Mouse (Mus musculus) lung, embryonic 16.5 days (tissue): Measurements from ENCODE around the gene Fancc. TPM values are rescaled to one million over a fixed set of nuclear protein-coding genes. Genes with fewer than 3 reads are reported as not detected.

ENCODE experiments used
- ATAC-seq: fragments of 200-750 bp; cut with Nextera tagmentation; 2 replicates; pipeline ENCODE4 v1.8.0; 2017; ENCODE audit warnings: low read depth, mild to moderate bottlenecking, moderate library complexity
- H3K27ac ChIP-seq: fragments of 300-500 bp; sonication (generic); 2 replicates; pipeline ENCODE4 v1.5.1; 2014; ENCODE audit warnings: mild to moderate bottlenecking, control low read depth, low read length
- H3K27me3 ChIP-seq: fragments of 300-500 bp; sonication (generic); 2 replicates; pipeline ENCODE4 v1.6.1; 2014; ENCODE audit warnings: low read depth, low read length, mixed read lengths; ENCODE audit not compliant: control insufficient read depth, insufficient read depth
- H3K36me3 ChIP-seq: fragments of 300-500 bp; sonication (generic); 2 replicates; pipeline ENCODE4 v1.6.1; 2014; ENCODE audit warnings: low read length; ENCODE audit not compliant: control insufficient read depth, insufficient read depth
- H3K4me1 ChIP-seq: fragments of 300-500 bp; sonication (generic); replicated peaks from 2 replicates; pipeline ENCODE4 v1.6.1; 2014; ENCODE audit warnings: low read length, mixed read lengths; ENCODE audit not compliant: control insufficient read depth, insufficient read depth
- H3K4me2 ChIP-seq: fragments of 300-500 bp; sonication (generic); 2 replicates; pipeline ENCODE4 v1.6.1; 2014; ENCODE audit warnings: low read depth, low read length, control low read depth
- H3K4me3 ChIP-seq: fragments of 300-500 bp; sonication (generic); 2 replicates; pipeline ENCODE4 v1.5.1; 2014; ENCODE audit warnings: mild to moderate bottlenecking, low read length, control low read depth
- H3K9ac ChIP-seq: fragments of 300-500 bp; sonication (generic); 2 replicates; pipeline ENCODE4 v1.6.1; 2014; ENCODE audit warnings: low read length, control low read depth
- H3K9me3 ChIP-seq: fragments of 300-500 bp; sonication (generic); 2 replicates; pipeline ENCODE4 v1.6.1; 2016; ENCODE audit warnings: low read length; ENCODE audit not compliant: control insufficient read depth
- WGBS: fragments of 180-500 bp; shearing (Covaris S2); extraction: QIAGEN DNeasy Blood & Tissue Kit; methylation state at CpG from one replicate; pipeline ENCODE4 v1.1.7; 2014; 5-methylcytosine and 5-hydroxymethylcytosine counted together
- polyA plus RNA-seq: library from polyadenylated mRNA; unstranded; fragments of >200 nt; fragmentation: Nextera tagmentation; extraction: Ambion mirVana; gene quantifications from 2 replicates; pipeline ENCODE4 v1.2.1, GENCODE M21; 2015

The Fancc gene
- polyA plus RNA-seq, 1 experiment from 2014 or later, result 27.8 TPM

DNA sequence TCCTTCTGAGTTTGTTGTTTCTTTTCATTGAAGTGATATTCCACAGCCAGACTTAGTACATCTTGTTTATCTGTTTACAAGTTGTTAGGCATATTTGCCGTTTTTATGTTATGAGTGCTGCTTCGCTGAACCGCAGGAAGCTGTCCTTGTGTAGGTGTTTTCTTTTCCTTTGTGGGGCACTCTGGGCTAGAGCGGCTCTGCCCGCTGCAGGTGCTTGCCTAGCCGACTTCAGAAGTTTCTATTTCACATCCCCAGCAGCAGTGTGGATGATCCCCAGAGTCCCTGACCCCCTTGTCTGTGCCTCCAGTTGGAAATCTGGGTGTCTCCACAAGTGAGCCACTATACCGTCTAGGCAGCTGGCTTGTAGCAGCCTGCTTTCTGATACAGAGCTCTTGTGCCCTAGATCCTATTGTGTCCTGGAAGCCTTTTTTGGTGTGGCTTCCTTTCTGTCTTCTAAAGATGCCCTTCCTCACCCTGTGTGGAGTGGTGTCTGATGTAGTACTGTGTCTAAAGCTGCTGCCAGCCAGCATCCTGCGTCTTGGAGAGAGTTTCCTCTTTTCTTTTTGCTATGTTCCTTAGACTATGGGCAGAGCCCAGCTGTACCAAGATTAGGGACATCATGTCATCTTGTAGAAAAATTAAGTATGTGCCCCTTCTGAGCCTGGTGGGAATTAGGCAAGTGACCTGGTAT lies 247.2 kb downstream of the Fancc start:
- ATAC-seq, result no peak
- peaks cover 78% of the 10 kb centered on the region for H3K4me1 ChIP-seq

GRCm38 (mm10) chr13:63249171-63249570 lies 247.9 kb downstream of the Fancc start:
- Histone ChIP-seq H3K4me1 (peaks cover 79% of the 10 kb centered on the region), H3K27me3 (no peaks in the 10 kb centered on the region), H3K4me2 (no peak overlapping the region), H3K9me3 (no peaks in the 10 kb centered on the region), H3K36me3 (no peaks in the 10 kb centered on the region), H3K9ac (no peak overlapping the region; the same call in 1 of the 2 replicates), H3K27ac (peak overlapping the region; percentile 90), H3K4me3 (no peak overlapping the region)
- 69% methylated on average over 7 of the region's 7 CpGs for WGBS
- no peak for ATAC-seq

More for the DNA sequence above, 247.2 kb downstream of the Fancc start:
- Histone ChIP-seq H3K27me3 (no peaks in the 10 kb centered on the region), H3K4me3 (no peak overlapping the region), H3K9me3 (no peaks in the 10 kb centered on the region), H3K9ac (peak overlapping the region; percentile 21), H3K27ac (peak overlapping the region; percentile 90), H3K4me2 (peak overlapping the region; percentile 12; the same call in 1 of the 2 replicates), H3K36me3 (no peaks in the 10 kb centered on the region)
- WGBS, result 63% methylated on average over 8 of the region's 8 CpGs

GRCm38 (mm10) chr13:63248318-63248717 lies 248.8 kb downstream of the Fancc start:
- no peak for ATAC-seq
- Histone ChIP-seq H3K27me3 (no peaks in the 10 kb centered on the region), H3K36me3 (no peaks in the 10 kb centered on the region), H3K27ac (no peak overlapping the region), H3K9me3 (no peaks in the 10 kb centered on the region), H3K4me3 (no peak overlapping the region), H3K4me2 (peak overlapping the region; percentile 11; the same call in 1 of the 2 replicates), H3K9ac (no peak overlapping the region), H3K4me1 (peaks cover 74% of the 10 kb centered on the region)
- 69% methylated on average over 10 of the region's 10 CpGs for WGBS

DNA sequence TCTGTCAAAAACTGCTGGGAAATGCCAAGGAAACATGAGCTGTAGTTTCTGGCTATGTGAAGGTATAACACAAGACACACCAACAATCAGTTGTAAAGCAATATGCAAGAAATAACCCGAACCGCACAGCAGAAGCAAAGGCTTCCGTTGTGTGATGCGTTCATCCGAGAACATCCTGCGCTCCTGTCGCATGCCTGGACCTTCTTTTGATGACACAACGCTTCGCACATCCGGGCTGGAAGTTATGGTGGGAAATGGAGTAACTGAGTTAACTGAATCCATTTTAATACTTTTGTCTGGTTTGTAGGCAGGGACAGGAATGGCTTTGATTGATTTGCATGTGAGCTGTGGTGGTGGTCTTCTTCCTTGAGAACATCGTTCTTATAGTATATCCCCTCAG lies 249.4 kb downstream of the Fancc start:
- ATAC-seq, result no peak

DNA sequence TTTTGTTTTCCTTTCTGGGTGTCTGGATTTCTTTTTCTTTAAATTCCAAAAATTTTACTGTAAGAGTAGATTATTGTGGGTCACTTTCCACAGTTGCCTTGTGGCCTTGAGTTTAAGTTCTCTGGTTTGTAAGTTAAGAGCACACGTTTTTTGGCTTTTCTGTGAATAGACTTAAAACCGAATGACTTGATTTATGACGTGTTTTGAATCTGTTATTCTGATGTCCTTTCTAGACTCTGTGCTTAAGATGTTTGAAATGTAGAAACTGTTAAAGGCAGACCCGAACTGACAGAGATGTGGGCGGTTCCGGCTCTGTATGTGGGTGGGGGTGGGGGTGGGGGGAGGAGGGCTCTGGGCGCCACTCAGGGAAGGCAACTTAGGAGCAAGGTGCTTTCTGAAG lies 250.0 kb downstream of the Fancc start:
- no peak for ATAC-seq
- H3K36me3 ChIP-seq, result no peaks in the 10 kb centered on the region
- H3K9ac ChIP-seq, result no peak overlapping the region; the same call in 1 of the 2 replicates
- 31% methylated on average over 7 of the region's 7 CpGs for WGBS
- no peaks in the 10 kb centered on the region for H3K9me3 ChIP-seq
- no peak overlapping the region for H3K4me3 ChIP-seq
- H3K27ac ChIP-seq, result no peak overlapping the region
- peak overlapping the region; percentile 54 for H3K4me2 ChIP-seq
- peaks cover 71% of the 10 kb centered on the region for H3K4me1 ChIP-seq
- H3K27me3 ChIP-seq, result no peaks in the 10 kb centered on the region

More for the DNA sequence above, 249.4 kb downstream of the Fancc start:
- WGBS, result 81% methylated on average over 11 of the region's 11 CpGs
- 0 out of 2 replicates have a peak overlapping the region, but pooled peaks have one; percentile 2 for H3K4me2 ChIP-seq
- no peak overlapping the region for H3K4me3 ChIP-seq
- H3K36me3 ChIP-seq, result no peaks in the 10 kb centered on the region
- no peak overlapping the region for H3K9ac ChIP-seq
- no peaks in the 10 kb centered on the region for H3K27me3 ChIP-seq
- H3K27ac ChIP-seq, result no peak overlapping the region
- H3K4me1 ChIP-seq, result peaks cover 69% of the 10 kb centered on the region
- no peaks in the 10 kb centered on the region for H3K9me3 ChIP-seq

DNA sequence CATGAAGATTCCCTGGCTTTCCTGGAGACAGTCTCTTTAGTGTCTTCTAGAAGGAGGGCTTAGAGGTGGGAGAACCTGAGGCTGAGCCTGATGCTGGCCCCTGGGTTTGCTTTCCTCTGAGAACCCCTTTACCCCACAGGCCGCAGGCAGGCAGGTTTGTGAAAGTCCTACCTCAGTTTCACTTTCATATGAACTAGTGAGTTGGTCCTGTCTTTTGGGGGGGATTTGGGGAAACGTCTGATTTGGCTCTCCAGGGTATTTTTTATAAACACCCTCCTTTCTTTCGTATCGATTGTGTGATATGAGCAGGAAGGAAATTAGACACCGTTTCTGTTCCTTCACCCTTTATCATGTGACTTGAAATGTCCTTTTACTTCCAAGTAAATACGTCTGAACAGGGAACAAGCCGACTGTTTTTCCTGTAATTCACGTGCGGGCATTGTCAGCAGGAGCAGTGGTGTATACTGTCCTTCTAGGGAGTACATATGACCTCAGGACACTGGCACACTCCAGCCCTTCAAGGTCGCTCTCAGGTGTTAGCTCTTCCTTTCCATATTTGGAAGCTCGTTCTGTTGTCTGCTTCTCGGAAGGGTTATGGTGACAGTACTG lies 250.6 kb downstream of the Fancc start:
- Histone ChIP-seq H3K27me3 (no peaks in the 10 kb centered on the region), H3K4me1 (peaks cover 70% of the 10 kb centered on the region), H3K4me2 (peak overlapping the region; percentile 54), H3K36me3 (no peaks in the 10 kb centered on the region), H3K4me3 (peak overlapping the region; percentile 1; the same call in 1 of the 2 replicates), H3K27ac (peak overlapping the region; percentile 64), H3K9ac (peak overlapping the region; percentile 17), H3K9me3 (no peaks in the 10 kb centered on the region)
- ATAC-seq, result no peak
- WGBS, result 32% methylated on average over 12 of the region's 12 CpGs

GRCm38 (mm10) chr13:63245812-63246211 lies 251.3 kb downstream of the Fancc start:
- H3K4me3 ChIP-seq, result no peak overlapping the region
- H3K36me3 ChIP-seq, result no peaks in the 10 kb centered on the region
- no peak overlapping the region for H3K9ac ChIP-seq
- H3K4me1 ChIP-seq, result peaks cover 65% of the 10 kb centered on the region
- peak overlapping the region; percentile 12 for H3K27ac ChIP-seq
- H3K9me3 ChIP-seq, result no peaks in the 10 kb centered on the region
- peak overlapping the region; percentile 54 for H3K4me2 ChIP-seq
- no peaks in the 10 kb centered on the region for H3K27me3 ChIP-seq
- no peak for ATAC-seq
- WGBS, result 36% methylated on average over 4 of the region's 4 CpGs

DNA sequence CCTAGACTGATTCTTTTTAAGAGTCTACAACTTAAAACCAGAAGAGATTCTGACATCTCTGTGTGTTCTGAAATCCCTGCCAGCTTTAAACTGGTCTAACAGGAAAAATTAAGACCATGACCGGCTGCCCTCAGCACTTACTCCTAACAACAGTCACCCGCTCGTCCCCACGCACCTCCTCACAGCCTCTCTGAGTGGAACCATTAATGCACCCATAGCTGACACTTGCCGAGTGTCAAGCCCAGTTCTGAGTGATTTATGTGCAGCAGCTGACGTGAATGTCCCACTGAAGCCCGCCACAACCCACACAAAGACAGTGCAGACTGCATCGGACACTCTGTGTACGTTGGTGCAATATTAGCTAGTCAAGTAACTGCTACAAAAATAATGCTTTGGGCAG lies 251.9 kb downstream of the Fancc start:
- Histone ChIP-seq H3K27ac (peak overlapping the region; percentile 73), H3K27me3 (no peaks in the 10 kb centered on the region), H3K36me3 (no peaks in the 10 kb centered on the region), H3K4me3 (peak overlapping the region; percentile 18; the same call in 1 of the 2 replicates), H3K4me1 (peaks cover 59% of the 10 kb centered on the region), H3K9me3 (no peaks in the 10 kb centered on the region), H3K9ac (peak overlapping the region; percentile 49; the same call in 1 of the 2 replicates), H3K4me2 (peak overlapping the region; percentile 40)
- peak; percentile 37; the same call in 1 of the 2 replicates for ATAC-seq
- WGBS, result 25% methylated on average over 9 of the region's 9 CpGs

DNA sequence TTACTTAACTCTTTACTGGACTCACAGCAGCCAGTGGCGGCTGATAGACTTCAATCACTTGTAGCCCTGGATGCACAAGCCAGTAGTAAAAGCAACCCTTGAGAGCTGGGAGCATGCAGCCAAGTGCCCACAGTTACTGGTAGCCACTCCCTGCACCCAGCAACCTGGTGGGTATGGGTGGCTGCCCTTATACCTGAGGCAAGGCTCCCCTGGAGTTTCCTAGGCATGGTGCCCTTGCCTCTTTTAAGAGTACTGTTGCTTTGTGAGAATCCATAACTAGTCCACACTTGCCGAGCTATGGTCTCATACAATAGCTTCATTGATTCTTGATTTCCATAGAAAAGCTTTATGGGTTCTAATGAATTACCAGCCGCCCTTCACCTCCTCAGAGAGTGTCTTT lies 252.7 kb downstream of the Fancc start:
- whole genome bisulfite sequencing, result 56% methylated on average over 3 of the region's 3 CpGs
- Histone ChIP-seq H3K4me1 (peaks cover 52% of the 10 kb centered on the region), H3K4me3 (peak overlapping the region; percentile 17)

More for the DNA sequence above, 252.7 kb downstream of the Fancc start:
- H3K36me3 ChIP-seq, result no peaks in the 10 kb centered on the region
- H3K9me3 ChIP-seq, result no peaks in the 10 kb centered on the region
- peak overlapping the region; percentile 34 for H3K27ac ChIP-seq
- peak overlapping the region; percentile 29 for H3K9ac ChIP-seq
- H3K4me2 ChIP-seq, result peak overlapping the region; percentile 50
- no peak for ATAC-seq
- H3K27me3 ChIP-seq, result no peaks in the 10 kb centered on the region
